Mouse (Mus musculus): ENCODE measurements at regions not wholly inside any gene's neighbourhood (a gene's known extent, or its start where the extent isn't known, plus 50 kb on each side); places are given as distances from the start of the nearest gene placed in this dataset.

DNA sequence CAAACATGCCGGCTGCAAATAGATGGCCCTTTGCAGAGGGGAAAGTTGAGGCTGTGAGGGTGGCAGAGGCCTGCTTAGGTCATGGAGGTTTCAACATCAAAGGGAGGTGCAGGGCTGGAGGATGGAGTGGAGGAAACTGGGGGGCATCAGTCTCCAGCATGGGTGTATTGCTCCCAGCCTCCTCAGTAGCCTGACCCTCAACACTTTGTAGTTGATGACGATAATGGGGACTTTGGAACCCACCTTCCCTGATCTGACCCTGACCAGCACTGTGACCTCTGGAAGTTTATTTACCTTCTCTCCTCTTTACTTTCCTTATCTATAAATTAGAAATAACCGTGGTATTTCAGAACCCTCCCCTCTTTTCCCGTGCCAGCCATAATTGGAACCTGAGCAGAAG lies 56.2 kb downstream of the Gm26897 start:
- Histone ChIP-seq H3K9ac (ENCODE audit: low read depth, low read length) (no peak overlapping the region), H3K4me1 (replicated peaks; ENCODE audit: control insufficient read depth, insufficient read depth, low read length) (peaks cover 5% of the 10 kb centered on the region; the same call in 1 of the 2 replicates), H3K4me3 (ENCODE audit: low read depth, low read length) (no peak overlapping the region), H3K27me3 (replicated peaks; ENCODE audit: control insufficient read depth, insufficient read depth, low read length) (no peaks in the 10 kb centered on the region), H3K4me2 (no peak overlapping the region), H3K36me3 (ENCODE audit: control insufficient read depth, insufficient read depth, low read length) (no peaks in the 10 kb centered on the region), H3K9me3 (ENCODE audit: control insufficient read depth, low read length) (no peaks in the 10 kb centered on the region), H3K27ac (ENCODE audit: low read depth, low read length) (0 out of 2 replicates have a peak overlapping the region, but pooled peaks have one; percentile 36)
- ATAC-seq (replicated peaks; ENCODE audit: low FRiP score) (peak; percentile 54; the same call in 1 of the 2 replicates), DNase-seq (ENCODE audit: low spot score) (no peak)
- WGBS = 38% methylated on average over 4 of the region's 4 CpGs

DNA sequence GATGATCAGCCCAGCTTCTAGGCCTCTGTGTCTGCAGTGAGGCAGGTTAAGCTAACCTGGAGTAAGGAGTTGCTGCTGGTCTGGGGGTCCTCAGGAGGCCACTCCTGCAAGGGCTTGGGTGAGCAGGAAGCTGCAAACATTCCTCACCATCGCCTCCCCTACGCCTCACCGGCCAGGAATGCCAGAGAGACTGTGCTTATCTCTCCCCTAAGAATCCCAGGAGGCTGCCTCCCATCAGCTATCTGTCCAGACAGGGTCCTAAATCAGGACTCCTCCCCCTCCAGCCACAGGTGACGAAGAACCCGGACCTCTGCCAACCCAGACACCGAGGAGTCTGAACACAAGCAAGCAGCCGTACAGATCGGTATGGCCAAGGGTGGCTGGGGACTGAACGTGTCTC lies 56.8 kb downstream of the Gm26897 start:
- Histone ChIP-seq H3K4me1 (replicated peaks; ENCODE audit: control insufficient read depth, insufficient read depth, low read length) (peaks cover 5% of the 10 kb centered on the region; the same call in 1 of the 2 replicates), H3K27me3 (replicated peaks; ENCODE audit: control insufficient read depth, insufficient read depth, low read length) (no peaks in the 10 kb centered on the region), H3K4me2 (no peak overlapping the region), H3K9me3 (ENCODE audit: control insufficient read depth, low read length) (no peaks in the 10 kb centered on the region), H3K36me3 (ENCODE audit: control insufficient read depth, insufficient read depth, low read length) (no peaks in the 10 kb centered on the region), H3K9ac (ENCODE audit: low read depth, low read length) (no peak overlapping the region), H3K27ac (ENCODE audit: low read depth, low read length) (peak overlapping the region; percentile 36; the same call in 1 of the 2 replicates), H3K4me3 (ENCODE audit: low read depth, low read length) (no peak overlapping the region)
- ATAC-seq (replicated peaks; ENCODE audit: low FRiP score) = no peak
- DNase-seq (ENCODE audit: low spot score) = no peak
- 47% methylated on average over 9 of the region's 9 CpGs for WGBS

DNA sequence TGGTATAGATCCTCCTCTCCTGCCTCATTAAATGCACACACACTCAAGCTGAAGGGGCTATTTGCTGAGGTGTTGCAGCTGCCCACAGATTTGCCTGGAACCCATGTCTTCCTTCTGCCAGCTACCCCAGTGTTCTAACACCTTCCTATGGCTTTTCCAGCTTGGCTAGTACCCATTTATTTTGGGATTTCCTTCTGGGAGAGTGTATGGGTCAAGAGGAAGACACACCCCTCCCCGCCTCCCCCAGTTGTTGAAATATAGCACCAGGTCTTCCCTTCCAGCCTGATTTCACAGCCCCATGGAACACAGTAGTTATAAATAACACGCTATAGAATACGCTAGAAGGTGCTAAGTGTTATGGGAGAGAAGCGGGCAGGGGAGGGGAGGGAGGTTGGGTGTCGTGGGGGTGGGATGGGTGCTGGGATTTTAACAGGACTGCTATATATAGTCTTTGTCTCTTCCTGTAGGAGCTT lies 57.4 kb downstream of the Gm26897 start:
- no peak for DNase-seq (ENCODE audit: low spot score)
- WGBS = 80% methylated on average over 5 of the region's 5 CpGs

DNA sequence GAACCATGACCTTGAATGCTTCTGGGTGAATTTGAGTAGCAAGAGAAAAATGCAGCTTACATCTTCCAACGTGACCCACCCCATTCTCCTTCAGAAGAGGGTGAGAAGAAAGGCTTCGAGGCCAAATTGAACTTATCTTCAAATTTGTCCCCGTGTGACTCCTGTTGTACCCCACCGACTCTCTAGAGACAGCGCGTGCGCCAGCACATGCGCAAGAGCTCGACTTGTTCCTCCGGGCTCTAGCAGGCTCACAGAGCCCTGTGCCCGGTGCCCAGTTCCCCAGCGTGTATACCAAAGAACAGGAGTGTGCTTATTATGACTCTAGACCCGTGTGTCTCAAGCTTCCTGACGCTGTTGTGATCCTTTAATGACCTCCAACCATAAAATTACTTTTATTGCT lies 59.0 kb downstream of the Gm26897 start:
- no peaks in the 10 kb centered on the region for H3K9me3 ChIP-seq (ENCODE audit: control insufficient read depth, low read length)
- peaks cover 5% of the 10 kb centered on the region; the same call in 1 of the 2 replicates for H3K4me1 ChIP-seq (replicated peaks; ENCODE audit: control insufficient read depth, insufficient read depth, low read length)
- DNase-seq (ENCODE audit: low spot score) = no peak
- H3K27me3 ChIP-seq (replicated peaks; ENCODE audit: control insufficient read depth, insufficient read depth, low read length) = no peaks in the 10 kb centered on the region
- 82% methylated on average over 14 of the region's 14 CpGs for WGBS
- no peak for ATAC-seq (replicated peaks; ENCODE audit: low FRiP score)
- H3K36me3 ChIP-seq (ENCODE audit: control insufficient read depth, insufficient read depth, low read length) = no peaks in the 10 kb centered on the region
- H3K27ac ChIP-seq (ENCODE audit: low read depth, low read length) = no peak overlapping the region
- no peak overlapping the region for H3K4me3 ChIP-seq (ENCODE audit: low read depth, low read length)
- no peak overlapping the region for H3K4me2 ChIP-seq
- H3K9ac ChIP-seq (ENCODE audit: low read depth, low read length) = no peak overlapping the region

More for the DNA sequence above, 57.4 kb downstream of the Gm26897 start:
- Histone ChIP-seq H3K36me3 (ENCODE audit: control insufficient read depth, insufficient read depth, low read length) (no peaks in the 10 kb centered on the region), H3K27ac (ENCODE audit: low read depth, low read length) (peak overlapping the region; percentile 0; the same call in 1 of the 2 replicates), H3K4me3 (ENCODE audit: low read depth, low read length) (no peak overlapping the region), H3K4me2 (no peak overlapping the region), H3K9me3 (ENCODE audit: control insufficient read depth, low read length) (no peaks in the 10 kb centered on the region), H3K4me1 (replicated peaks; ENCODE audit: control insufficient read depth, insufficient read depth, low read length) (peaks cover 5% of the 10 kb centered on the region; the same call in 1 of the 2 replicates), H3K9ac (ENCODE audit: low read depth, low read length) (no peak overlapping the region), H3K27me3 (replicated peaks; ENCODE audit: control insufficient read depth, insufficient read depth, low read length) (no peaks in the 10 kb centered on the region)
- no peak for ATAC-seq (replicated peaks; ENCODE audit: low FRiP score)

DNA sequence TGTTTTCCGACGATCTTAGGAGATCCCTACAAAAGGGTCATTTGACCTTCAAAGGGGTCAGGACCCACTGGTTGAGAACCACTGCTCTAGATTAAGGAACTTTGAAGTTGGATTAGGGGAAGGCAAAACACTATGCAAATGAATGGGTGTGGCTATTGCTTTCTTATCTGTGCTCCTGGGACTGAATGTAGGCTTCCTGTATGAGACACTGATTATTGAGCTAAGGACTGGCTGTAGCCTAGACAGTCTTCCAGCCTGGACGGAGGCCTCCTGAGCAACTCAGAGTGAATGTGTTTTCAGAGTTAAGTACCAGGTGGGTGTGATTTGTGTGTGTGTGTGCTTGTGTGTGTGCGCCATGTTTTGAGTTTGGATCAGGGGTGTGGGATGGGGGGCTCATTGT lies 59.5 kb downstream of the Gm26897 start:
- Histone ChIP-seq H3K4me1 (replicated peaks; ENCODE audit: control insufficient read depth, insufficient read depth, low read length) (peaks cover 5% of the 10 kb centered on the region; the same call in 1 of the 2 replicates), H3K36me3 (ENCODE audit: control insufficient read depth, insufficient read depth, low read length) (no peaks in the 10 kb centered on the region), H3K4me2 (no peak overlapping the region), H3K27ac (ENCODE audit: low read depth, low read length) (no peak overlapping the region), H3K9me3 (ENCODE audit: control insufficient read depth, low read length) (no peaks in the 10 kb centered on the region), H3K9ac (ENCODE audit: low read depth, low read length) (no peak overlapping the region), H3K27me3 (replicated peaks; ENCODE audit: control insufficient read depth, insufficient read depth, low read length) (no peaks in the 10 kb centered on the region), H3K4me3 (ENCODE audit: low read depth, low read length) (no peak overlapping the region)
- DNase-seq (ENCODE audit: low spot score) (no peak), ATAC-seq (replicated peaks; ENCODE audit: low FRiP score) (no peak)
- 61% methylated on average over 4 of the region's 4 CpGs for WGBS

DNA sequence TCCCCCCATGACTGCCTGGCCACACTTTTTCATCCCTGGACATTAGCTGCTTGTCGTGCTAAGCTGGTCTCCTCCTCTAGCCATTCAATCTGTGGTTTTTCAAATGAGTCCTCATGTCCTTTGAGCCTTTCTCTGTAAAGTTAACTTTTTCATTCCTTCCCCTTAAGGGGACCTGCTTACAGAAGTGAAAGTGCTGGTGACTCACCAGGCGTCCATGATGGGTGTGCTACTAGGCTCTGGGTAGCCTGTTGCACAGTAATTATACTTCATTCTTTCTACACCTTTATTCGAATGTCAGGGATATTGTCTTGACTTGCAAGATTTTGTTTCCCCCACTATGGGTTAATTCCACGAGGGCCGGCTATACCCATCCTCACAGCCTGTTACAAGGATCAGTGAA lies 63.2 kb downstream of the Gm26897 start:
- H3K27me3 ChIP-seq (replicated peaks; ENCODE audit: control insufficient read depth, insufficient read depth, low read length) = no peaks in the 10 kb centered on the region
- no peak for ATAC-seq (replicated peaks; ENCODE audit: low FRiP score)
- H3K36me3 ChIP-seq (ENCODE audit: control insufficient read depth, insufficient read depth, low read length) = no peaks in the 10 kb centered on the region
- H3K9ac ChIP-seq (ENCODE audit: low read depth, low read length) = no peak overlapping the region
- H3K4me2 ChIP-seq = no peak overlapping the region
- 74% methylated on average over 5 of the region's 5 CpGs for WGBS
- no peak for DNase-seq (ENCODE audit: low spot score)
- H3K4me1 ChIP-seq (replicated peaks; ENCODE audit: control insufficient read depth, insufficient read depth, low read length) = 0 out of 2 replicates have a peak, but pooled peaks cover 2% of the 10 kb centered on the region
- H3K9me3 ChIP-seq (ENCODE audit: control insufficient read depth, low read length) = no peaks in the 10 kb centered on the region
- no peak overlapping the region for H3K27ac ChIP-seq (ENCODE audit: low read depth, low read length)
- no peak overlapping the region for H3K4me3 ChIP-seq (ENCODE audit: low read depth, low read length)

DNA sequence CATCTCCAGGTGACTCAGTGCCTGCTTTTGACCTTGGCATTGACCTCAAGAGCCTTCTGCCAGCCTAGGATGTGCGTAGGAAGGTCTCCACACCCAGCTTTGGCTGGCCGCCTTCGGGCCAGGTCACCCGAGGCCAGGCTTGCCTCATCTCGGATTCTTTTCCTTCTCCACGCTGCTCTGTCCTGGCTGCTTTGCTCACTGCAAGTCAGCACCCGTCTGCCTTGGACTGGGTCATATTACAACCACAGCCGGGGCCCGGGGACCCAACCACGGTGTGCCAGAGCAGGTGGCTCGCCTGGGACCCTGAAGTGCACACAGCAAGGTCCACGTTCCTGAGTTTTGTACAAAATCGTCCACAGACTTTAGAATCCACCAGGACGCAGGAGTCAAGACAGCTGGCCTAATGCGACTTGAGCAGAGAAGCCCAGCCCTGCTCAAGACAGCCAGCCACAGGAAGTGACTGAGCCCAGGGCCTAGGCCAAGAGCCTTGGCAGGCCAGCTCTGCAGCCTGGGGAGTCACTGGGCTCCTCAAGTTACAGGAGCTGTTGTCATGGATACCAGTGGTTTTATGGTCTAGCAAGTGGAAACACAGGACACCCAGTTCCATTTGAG lies 66.1 kb downstream of the Gm26897 start:
- WGBS = 31% methylated on average over 15 of the region's 15 CpGs
- H3K27me3 ChIP-seq (replicated peaks; ENCODE audit: control insufficient read depth, insufficient read depth, low read length) = no peaks in the 10 kb centered on the region
- H3K4me3 ChIP-seq (ENCODE audit: low read depth, low read length) = no peak overlapping the region
- DNase-seq (ENCODE audit: low spot score) = no peak
- no peak overlapping the region for H3K9ac ChIP-seq (ENCODE audit: low read depth, low read length)
- no peak for ATAC-seq (replicated peaks; ENCODE audit: low FRiP score)
- no peaks in the 10 kb centered on the region for H3K4me1 ChIP-seq (replicated peaks; ENCODE audit: control insufficient read depth, insufficient read depth, low read length)
- no peak overlapping the region for H3K27ac ChIP-seq (ENCODE audit: low read depth, low read length)
- no peak overlapping the region for H3K4me2 ChIP-seq
- no peaks in the 10 kb centered on the region for H3K36me3 ChIP-seq (ENCODE audit: control insufficient read depth, insufficient read depth, low read length)
- H3K9me3 ChIP-seq (ENCODE audit: control insufficient read depth, low read length) = no peaks in the 10 kb centered on the region

DNA sequence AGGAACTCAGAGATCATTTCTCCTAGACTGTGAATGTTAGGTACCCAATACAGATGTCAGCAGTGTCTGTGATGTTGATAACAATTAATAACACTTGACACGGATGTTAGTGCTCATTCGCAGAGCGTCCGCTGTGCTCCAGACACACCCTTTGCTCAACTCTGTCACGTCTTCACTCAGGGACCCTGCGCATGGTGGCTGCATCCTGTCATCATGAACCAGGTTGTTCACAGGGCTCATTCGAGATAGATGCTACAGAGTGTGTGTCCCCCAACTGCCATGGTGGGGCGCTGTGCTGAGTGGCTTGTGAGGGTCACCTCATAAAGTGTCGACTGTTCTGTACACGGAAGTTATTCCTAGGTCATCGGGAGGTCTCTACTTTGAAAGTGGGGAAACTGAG lies 66.8 kb downstream of the Gm26897 start:
- Histone ChIP-seq H3K36me3 (ENCODE audit: control insufficient read depth, insufficient read depth, low read length) (no peaks in the 10 kb centered on the region), H3K4me2 (no peak overlapping the region), H3K27ac (ENCODE audit: low read depth, low read length) (no peak overlapping the region), H3K9me3 (ENCODE audit: control insufficient read depth, low read length) (no peaks in the 10 kb centered on the region), H3K4me1 (replicated peaks; ENCODE audit: control insufficient read depth, insufficient read depth, low read length) (no peaks in the 10 kb centered on the region), H3K4me3 (ENCODE audit: low read depth, low read length) (no peak overlapping the region), H3K9ac (ENCODE audit: low read depth, low read length) (no peak overlapping the region), H3K27me3 (replicated peaks; ENCODE audit: control insufficient read depth, insufficient read depth, low read length) (no peaks in the 10 kb centered on the region; the same call in 1 of the 2 replicates)
- no peak for DNase-seq (ENCODE audit: low spot score)
- no peak for ATAC-seq (replicated peaks; ENCODE audit: low FRiP score)
- WGBS = 72% methylated on average over 11 of the region's 11 CpGs

DNA sequence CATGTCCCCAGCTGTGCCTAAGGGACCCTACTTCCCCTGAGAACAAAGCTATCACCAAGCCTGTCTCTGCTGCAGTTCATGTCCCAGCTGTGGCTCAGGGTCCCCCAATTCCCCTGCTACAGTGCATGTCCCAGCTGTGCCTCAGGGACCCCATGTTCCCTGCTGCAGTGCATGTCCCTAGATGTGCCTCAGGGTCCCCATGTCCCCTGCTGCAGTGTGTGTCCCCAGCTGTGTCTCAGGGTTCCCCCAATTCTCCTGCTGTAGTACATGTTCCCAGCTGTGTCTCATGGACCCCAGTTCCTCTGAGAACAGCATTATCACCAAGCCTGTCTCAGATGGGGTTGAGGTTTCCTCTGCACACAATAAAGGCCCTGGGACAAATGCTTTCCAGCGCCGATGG lies 67.3 kb downstream of the Gm26897 start:
- Histone ChIP-seq H3K9me3 (ENCODE audit: control insufficient read depth, low read length) (no peaks in the 10 kb centered on the region), H3K27ac (ENCODE audit: low read depth, low read length) (no peak overlapping the region), H3K4me3 (ENCODE audit: low read depth, low read length) (no peak overlapping the region), H3K4me2 (no peak overlapping the region), H3K4me1 (replicated peaks; ENCODE audit: control insufficient read depth, insufficient read depth, low read length) (no peaks in the 10 kb centered on the region; the same call in 1 of the 2 replicates), H3K9ac (ENCODE audit: low read depth, low read length) (no peak overlapping the region), H3K27me3 (replicated peaks; ENCODE audit: control insufficient read depth, insufficient read depth, low read length) (no peaks in the 10 kb centered on the region; the same call in 1 of the 2 replicates), H3K36me3 (ENCODE audit: control insufficient read depth, insufficient read depth, low read length) (no peaks in the 10 kb centered on the region)
- ATAC-seq (replicated peaks; ENCODE audit: low FRiP score) (no peak), DNase-seq (ENCODE audit: low spot score) (no peak)
- 68% methylated on average over 2 of the region's 2 CpGs for WGBS

Measured in liver, embryonic 11.5 days (tissue).